Mouse (Mus musculus): ENCODE measurements at regions not wholly inside any gene's neighbourhood (a gene's known extent, or its start where the extent isn't known, plus 50 kb on each side); places are given as distances from the start of the nearest gene placed in this dataset.
A peak's percentile ranks its signal among the peaks of the same experiment; 100 is the strongest.

DNA sequence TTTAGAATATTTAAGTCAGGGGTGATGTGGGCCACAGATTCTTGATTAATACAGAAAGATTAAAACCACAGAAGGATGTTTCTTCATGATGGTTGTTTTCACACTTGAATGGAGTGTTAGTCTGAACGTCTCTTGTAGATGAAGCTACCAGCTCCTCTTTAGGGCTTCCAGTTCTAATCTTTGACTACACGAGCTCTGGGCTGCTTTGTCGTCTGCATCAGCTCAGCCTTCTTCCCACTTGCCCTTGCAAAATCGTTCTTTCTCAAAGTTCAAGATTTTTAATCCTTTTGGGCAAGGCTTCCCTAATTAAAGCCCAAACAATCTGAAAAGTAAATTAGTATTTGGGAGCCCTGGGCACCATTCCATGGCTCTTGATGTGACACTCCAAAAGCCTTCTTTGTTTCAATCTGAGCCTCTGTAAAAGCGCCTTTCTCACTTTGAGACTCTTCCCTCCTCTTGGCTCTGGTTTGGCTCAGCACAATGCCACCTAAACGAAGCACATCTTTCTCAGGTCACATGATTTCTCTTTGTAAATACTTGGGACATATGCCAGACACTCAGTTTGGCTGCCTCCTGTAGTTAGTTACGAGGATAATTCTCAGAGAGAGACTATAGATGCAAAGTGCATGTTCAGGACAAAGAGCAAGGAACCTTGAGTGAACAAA lies 238.6 kb upstream of the Mpped2 start:
- intact Hi-C loops (cut with DNase I): no loop called here
- peak in 1 of 2 experiments; percentile 20 for DNase-seq (ENCODE audit: low spot score in 2 of 2)

DNA sequence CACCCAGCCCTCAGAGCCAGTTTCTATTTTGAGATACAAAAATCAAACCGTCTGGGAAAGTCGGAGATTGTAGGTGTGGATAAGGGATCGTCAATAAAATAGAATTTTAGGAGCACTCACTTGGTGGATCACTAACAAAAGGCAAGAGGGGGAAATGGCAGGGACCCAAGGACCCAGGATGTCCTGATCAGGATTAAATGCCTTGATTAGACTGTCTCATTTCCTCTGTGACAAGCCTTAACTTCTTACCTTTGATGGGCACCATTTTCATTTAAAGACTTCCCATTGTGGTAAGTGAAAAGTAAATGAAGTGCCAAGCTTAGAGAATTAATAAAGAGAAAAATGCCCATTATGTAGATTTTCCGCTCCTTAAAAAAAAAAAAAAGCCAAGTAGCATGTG lies 238.0 kb upstream of the Mpped2 start:
- intact Hi-C loops (cut with DNase I): no loop called here
- DNase-seq (ENCODE audit: low spot score in 2 of 2): no peak

DNA sequence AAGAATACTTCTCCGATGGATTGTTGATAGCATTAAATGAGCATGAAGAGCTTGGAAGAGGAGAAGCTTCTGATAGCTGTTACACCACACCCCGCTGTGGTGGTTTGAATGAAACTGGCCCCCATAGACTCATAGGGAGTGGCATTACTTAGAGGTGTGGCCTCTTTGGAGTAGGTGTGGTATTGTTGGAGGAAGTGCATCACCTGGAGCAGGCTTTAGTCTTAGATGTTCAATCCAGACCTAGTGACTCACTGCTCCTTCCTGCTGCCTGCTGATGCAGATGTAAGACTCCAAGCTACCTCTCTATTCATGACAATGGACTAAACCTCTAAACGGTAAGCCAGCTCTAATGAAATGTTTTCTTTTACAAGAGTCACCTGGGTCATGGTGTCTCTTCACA lies 237.1 kb upstream of the Mpped2 start:
- no peak for DNase-seq (ENCODE audit: low spot score in 2 of 2)
- intact Hi-C loops (cut with DNase I): no loop called here

DNA sequence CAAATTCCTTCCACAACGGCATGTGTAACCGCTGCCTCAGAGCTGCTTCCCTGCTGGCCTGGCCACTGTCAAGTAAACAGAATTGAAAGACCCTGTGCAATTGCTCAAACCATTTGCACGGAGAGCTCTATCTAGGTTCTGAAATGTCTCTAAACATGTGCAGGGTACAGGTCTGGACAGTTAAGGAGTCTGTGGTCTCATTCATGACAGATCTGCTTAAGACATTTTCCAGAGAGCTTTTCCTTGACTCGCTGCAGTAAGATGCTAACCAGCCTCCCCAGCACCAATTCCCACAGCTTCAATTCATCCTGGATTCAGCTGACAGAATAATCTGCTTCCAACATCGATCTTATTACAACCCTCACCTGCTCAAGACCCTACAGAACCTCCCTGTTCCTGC lies 235.1 kb upstream of the Mpped2 start:
- DNase-seq (ENCODE audit: low spot score in 2 of 2): no peak
- intact Hi-C loops (cut with DNase I): no loop called here

DNA sequence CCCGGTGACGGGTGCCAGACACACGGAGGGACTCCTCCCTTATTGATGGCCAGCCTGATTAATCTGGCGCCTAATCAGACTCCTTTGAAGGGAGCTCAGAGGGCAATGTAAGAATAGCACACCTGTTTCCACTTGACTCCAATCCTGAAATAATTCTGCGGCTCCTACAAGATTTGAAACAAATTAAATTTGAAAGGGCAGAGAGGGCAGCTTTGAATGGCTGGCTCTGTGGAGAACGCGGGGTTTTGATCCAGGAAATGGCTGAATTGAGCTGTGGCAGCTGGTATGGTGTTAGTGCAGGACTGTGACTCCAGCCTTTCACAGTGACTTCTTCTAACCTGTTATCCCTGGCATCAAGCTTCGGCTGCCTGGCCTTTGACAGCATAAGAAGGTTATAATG lies 232.0 kb upstream of the Mpped2 start:
- DNase-seq (ENCODE audit: low spot score in 2 of 2): no peak
- intact Hi-C loops (cut with DNase I): no loop called here

DNA sequence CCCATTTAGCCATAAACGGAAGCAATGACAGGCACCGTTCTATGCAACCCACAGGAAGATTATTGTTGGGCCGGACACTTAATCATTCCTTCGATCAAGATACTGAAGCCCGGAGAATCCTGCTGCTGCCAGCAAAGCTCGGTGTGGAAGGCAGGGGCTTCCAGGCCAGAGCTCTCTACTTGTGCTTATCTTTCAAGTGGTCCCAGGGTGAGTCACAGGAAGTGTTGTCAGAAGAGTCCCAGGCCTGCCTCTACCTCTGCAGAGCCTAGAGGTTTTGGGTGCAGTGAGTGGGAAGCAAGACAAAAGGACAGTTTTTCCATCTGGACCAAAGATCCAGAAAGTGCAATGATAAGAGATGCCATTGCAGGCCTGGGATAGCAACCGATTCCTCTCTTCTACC lies 231.6 kb upstream of the Mpped2 start:
- DNase-seq (ENCODE audit: low spot score in 2 of 2): no peak
- intact Hi-C loops (cut with DNase I): no loop called here

DNA sequence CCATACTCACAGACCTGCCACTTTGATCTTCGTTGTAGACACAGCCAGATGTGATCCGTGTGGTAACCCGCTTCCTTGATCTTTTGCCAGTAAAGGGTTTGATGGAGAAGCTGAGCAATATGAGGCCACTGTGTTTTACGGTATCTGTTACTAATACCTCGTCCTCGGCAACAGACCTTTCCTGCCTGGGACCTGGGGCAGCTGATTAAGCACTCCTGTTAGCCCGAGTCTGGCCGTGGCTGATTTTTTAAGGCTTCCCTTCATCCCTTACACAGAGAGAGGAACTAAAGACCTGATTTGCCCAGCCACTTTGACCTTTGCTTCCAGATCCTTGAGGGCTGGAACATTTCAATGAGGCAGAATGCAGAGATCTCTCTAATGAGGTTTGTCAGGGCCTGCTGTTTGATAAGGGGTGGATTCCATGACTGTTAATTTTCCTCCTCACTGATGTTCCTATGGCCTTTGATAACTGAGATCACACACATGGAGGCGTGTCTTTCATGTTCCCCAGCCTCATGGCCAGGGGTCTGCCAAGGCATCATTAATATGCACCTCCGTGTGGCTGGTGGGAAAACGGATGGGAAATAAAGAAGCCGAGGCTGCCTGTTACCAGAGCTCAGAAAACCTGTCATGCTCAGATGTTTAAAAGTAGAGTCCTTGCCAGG lies 231.0 kb upstream of the Mpped2 start:
- intact Hi-C loops (cut with DNase I): no loop called here
- DNase-seq (ENCODE audit: low spot score in 2 of 2): no peak

DNA sequence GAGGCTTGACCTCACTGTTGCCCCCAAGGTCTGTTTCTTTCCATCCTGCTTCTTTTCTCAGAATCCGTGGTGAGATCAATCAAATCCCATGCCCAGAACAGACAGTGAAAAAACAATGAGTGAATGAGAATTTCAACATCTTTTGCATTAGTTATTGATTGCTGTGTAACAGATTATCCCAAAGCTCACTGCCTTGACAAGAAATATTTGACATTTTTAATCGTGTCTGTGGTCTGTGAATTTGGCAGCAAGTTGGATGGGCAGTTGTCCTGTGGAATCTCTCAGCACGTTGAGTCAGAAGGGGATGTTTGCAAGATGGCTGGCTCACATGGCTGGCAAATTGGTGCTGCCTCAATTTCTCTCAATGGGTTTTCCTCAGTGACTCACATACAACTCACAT lies 228.0 kb upstream of the Mpped2 start:
- no peak for DNase-seq (ENCODE audit: low spot score in 2 of 2)
- intact Hi-C loops (cut with DNase I): no loop called here

DNA sequence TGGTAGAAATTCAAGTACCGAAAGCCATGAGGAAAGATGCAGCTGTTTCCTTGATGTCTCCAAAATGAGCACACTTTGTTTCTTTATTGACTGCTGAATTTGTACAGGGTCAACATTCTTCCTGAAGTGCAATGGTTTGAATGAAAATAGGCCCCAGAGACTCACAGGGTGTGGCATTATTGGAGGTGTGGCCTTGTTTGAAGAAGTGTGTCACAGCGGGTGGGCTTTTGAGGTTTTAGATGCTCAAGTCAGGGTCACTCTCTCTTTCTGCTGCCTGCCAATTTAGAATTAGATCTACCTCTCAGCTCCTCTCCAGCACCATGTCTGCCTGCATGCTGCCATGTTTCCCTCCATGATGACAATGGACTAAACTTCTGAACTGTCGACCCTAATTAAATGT lies 227.2 kb upstream of the Mpped2 start:
- intact Hi-C loops (cut with DNase I): no loop called here
- no peak for DNase-seq (ENCODE audit: low spot score in 2 of 2)

DNA sequence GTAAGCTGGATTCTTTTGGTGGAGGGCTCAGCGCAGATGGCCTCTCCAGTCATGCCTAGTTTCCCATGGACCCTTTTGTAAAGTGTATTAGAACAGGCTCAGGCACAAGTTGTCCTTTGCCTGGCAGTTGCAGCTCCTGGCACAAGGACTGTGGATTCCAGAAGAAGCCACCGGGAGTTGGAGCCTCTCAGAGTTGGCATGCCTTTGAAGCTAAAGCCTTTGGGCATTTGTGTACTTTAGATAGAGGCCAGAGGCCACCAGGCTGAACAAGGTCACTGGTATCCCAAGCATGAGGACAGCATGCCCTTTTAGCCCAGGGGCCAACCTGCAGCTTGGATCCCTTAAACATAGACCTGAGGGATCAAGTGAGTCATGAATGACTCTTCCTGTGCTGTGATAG lies 223.9 kb upstream of the Mpped2 start:
- no peak for DNase-seq (ENCODE audit: low spot score in 2 of 2)
- intact Hi-C loops (cut with DNase I): no loop called here

DNA sequence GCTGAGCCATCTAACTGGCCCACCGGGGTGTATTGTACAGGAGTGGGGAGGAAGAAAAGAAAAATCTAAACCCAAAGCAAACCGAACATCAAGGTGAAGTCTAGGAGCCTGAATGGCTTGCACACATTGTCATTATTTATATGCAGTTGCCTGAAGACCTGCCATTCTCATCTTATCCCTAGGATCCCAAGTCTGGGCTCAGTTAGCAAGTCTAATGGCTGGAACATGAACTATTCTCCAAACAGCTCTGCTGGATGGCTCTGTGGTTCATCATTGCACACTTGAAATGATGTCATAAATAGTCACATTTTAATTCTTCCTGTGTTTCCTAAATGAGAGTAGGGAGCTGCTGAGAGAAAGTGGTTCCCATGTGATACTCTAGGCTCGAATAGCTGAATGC lies 219.6 kb upstream of the Mpped2 start:
- intact Hi-C loops (cut with DNase I): no loop called here
- DNase-seq (ENCODE audit: low spot score in 2 of 2): no peak

DNA sequence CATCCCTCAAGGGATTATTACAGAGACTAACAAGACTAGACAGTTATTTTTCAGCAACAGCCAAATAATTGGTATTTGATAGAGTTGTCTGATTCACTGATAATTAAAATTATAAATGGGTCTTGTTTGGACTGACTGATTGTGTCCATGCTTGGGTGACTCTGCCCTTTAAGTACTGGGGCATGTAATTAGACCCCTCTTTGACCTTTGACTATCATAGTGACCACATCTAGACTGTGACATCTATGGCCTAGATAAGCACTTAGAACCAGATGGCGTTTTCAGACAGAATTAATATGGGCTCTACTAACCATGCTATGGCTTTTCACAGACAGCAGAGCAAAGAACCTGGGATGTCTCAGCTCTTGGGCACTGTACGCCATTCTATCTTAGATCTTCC lies 215.1 kb upstream of the Mpped2 start:
- DNase-seq (ENCODE audit: low spot score in 2 of 2): no peak
- intact Hi-C loops (cut with DNase I): no loop called here

DNA sequence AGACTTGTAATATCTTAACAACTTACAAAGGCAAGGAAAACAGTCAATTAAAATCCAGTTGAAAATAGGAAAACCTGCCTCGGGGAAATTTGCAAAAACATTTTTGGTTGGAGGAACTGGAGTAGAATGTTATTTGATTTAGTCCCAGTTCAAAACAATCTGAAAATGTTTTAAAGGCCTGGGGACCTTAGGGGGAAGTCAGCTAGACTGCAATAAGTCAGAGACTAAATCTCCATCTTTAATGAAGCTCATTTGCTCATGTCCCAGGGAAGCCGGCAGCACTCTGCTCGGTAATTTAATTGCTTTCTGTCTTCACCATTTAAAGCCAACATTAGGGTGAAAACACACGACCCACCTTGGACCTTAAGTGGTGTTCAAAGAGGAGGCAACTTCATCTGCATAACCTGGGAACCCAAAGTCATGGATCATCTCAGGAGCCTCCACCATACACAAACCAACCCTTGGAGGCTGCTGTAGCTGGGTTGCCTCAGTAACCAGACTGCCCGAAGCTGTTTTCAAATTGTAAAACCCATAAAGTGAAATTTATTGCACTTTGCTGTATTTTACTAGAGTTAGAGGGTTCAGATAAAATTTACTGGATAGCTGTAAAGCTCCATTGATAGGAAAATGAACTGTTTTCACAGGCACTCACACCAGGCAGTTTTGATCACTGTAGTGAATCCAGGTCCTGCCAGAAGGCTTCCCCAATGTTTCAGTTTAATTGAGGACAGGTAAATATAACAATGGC lies 205.6 kb upstream of the Mpped2 start:
- no peak for DNase-seq (ENCODE audit: low spot score in 2 of 2)
- intact Hi-C loops (cut with DNase I): no loop called here

DNA sequence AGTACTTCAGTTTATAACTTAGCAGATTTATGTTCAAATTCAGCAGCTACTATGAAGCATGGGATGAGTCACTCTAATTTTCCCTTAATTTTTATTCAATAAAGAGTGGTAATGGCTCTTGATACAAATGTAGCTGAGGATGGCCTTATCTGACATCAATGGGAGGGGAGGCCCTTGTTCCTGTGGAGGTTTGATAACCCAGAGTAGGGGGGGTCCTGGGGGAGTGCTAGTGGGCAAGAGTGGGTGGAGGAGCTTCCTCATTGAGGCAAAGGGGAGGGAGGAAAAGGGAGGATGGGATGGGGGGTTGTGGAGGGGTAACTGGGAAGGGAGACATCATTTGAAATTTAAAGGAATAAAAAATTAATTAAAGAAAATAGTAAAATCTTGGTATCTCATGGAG lies 194.3 kb upstream of the Mpped2 start:
- intact Hi-C loops (cut with DNase I): no loop called here

DNA sequence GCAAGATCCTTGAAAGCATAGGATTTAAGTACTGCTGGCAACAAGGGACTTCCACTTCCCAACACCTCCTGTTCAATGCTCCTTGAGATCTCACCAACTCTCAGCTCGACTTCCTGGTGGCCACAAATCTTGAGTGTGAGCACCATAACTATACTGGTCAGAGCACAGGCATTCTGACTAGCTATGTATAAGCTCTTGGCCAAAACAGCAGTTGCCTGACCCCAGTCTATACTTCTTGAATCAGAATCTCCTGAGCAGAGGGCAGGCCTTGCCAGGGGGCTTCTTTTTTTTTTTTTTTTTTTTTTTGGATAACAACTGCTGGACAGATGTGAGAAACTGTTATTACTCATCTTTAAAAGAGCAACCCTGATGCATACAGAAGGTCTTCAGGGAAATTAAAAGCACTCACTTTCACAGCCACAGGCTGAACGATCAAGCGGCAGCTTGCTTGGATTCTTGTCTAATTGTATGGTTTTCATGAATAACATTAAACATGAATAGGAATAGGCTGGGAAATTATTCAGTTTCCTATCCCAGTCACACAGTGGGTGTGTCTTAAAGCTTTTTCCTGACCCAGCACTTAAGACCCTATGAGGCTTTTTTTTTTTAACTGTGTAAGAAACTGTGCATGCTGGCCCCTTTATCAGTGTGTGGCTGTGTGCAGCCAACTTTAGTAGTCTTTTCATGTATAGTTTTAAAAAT lies 193.7 kb upstream of the Mpped2 start:
- DNase-seq (ENCODE audit: low spot score in 2 of 2): no peak
- intact Hi-C loops (cut with DNase I): no loop called here

More for the DNA sequence above, 194.3 kb upstream of the Mpped2 start:
- DNase-seq (ENCODE audit: low spot score in 2 of 2): no peak

DNA sequence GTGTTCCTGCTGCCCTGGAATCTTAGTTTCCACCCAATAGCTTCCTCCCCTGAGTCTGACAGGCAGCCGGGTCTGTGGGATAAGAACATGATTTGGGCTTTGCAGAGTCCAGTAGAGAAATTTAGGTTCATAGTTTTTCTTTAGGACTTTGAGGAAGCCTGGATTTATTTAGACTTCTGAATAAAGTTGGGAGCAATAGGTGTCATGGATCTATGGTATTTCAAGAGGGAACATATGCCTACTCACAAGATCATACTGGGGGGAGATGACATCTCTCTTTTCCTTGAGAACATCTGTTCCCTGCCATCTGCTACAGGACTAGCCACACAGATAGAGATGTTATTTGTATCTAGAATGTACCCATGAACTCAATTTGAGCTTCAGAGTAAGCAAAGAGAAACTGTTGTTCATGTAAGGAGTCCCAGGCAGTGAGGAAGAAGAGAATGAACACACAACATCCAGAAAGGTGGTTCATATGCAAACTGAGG lies 188.1 kb upstream of the Mpped2 start:
- no peak for DNase-seq (ENCODE audit: low spot score in 2 of 2)
- intact Hi-C loops (cut with DNase I): no loop called here

DNA sequence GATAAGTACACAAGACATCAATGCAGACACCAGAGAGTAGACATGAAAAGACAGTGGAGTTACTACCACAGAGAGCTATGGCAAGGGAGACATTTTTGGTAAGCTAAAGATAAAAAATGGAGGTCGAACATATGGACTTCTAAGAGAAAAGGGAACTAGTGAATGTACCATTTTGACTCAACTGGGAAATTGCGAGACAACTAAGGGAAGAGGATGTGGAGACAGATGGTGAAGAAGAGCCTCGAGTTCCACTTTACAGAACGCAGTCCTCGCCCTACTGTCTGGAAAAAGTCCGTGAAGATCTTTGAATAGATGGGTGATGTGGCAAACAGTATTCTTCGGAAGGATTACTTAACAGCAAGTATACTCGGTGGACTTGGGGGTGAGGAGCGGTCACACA lies 181.2 kb upstream of the Mpped2 start:
- intact Hi-C loops (cut with DNase I): loop anchor here (10.0 kb wide), 2 partner anchors 133 to 183 kb away; partner anchors contain the start of gene Mpped2
- no peak for DNase-seq (ENCODE audit: low spot score in 2 of 2)

DNA sequence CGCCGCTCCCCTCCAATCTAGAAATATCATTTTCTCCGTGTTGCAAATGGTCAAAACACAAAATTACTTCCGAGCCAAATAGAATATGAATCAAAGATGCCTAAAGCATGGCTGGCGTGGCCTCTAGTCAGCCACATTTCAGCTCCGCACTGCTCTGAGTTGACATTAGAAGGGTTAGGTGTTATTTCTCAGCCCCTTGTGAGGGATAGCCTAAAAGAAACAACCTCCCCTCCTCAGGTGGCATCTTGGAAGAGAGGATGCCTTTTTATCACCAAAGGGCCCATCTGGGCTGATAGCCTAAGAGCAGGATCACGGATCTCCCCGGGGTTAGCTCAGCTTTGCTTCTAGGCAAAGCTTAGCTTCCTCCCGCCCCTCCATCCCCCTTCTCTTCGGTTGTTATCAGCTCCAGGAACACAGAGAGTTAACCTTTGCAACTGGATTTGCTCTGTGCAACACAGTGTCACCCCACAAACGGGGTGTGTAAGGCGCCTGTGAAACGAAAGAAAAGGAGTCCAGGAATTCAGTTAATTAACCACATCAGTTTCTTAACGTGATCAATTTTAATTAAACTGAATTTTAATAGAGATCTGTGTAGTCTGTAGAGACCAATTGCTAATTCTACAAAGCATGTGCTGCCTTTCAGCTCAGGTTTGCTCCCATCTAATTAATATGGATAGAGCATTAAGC lies 180.6 kb upstream of the Mpped2 start:
- intact Hi-C loops (cut with DNase I): loop anchor here (10.0 kb wide), 2 partner anchors 132 to 182 kb away; partner anchors contain the start of gene Mpped2
- DNase-seq (ENCODE audit: low spot score in 2 of 2): no peak

DNA sequence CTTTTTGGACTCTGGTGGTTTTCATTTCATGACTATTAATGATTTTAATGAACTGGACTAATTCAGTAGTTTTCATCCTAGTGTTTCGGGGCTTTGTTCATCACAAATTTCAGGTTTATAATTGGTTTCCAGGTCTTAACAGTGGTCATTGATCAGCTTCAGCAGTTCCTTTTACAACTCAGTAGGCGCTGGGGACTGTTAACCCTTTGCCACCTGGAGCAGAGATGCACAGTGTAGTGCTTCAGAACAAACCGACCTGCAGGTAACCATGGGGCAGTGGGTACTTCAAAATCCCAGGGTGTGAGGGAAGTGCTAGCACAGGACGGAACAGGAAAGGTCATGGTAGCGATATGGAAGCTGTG lies 180.1 kb upstream of the Mpped2 start:
- intact Hi-C loops (cut with DNase I): loop anchor here (10.0 kb wide), 2 partner anchors 132 to 182 kb away; partner anchors contain the start of gene Mpped2
- no peak for DNase-seq (ENCODE audit: low spot score in 2 of 2)
